23 mouse cellular contexts compared by ENCODE assay signal in genomic region chr7:79799506-79799905, GRCm38 (mm10). TPM values are rescaled to one million over a fixed set of nuclear protein-coding genes. Genes with fewer than 3 reads are reported as not detected.
DNase-seq lines count a peak whose midpoint lies in the region; ATAC-seq and TF ChIP-seq lines count a peak whose summit lies in the region.
"Had no signal": no experiment of that assay in that cellular context is flagged by ENCODE, and none has a peak within 500 bp of the region (broad histone marks: within the 10 kb centered on the region; RNA-seq: fewer than 3 reads in every experiment).

No protein-coding gene starts in this region.

- 75% methylated on average over 6 of the region's 6 CpGs for WGBS in midbrain, embryonic 10.5 days
- 69% methylated on average over 6 of the region's 6 CpGs for WGBS in midbrain, postnatal 0 days

- intact Hi-C loops in heart, postnatal 25 days (cut with DNase I) = loop anchor here (1.0 to 10.0 kb wide), 2 partner anchors 115 to 295 kb away; no protein-coding TSS in a partner anchor

- no peak overlapping the region for H3K4me3 ChIP-seq in midbrain, embryonic 10.5 days
- no peak overlapping the region for H3K4me3 ChIP-seq in midbrain, postnatal 0 days (ENCODE audit: low read depth, low read length)
- H3K4me3 ChIP-seq: embryonic facial prominence, embryonic 15.5 days; erythroblast, embryonic 14.5 days; forebrain, embryonic 10.5 days; heart, embryonic 10.5 days had no signal

- H3K36me3 ChIP-seq in midbrain, embryonic 10.5 days = no peaks in the 10 kb centered on the region
- no peaks in the 10 kb centered on the region for H3K36me3 ChIP-seq in midbrain, postnatal 0 days (ENCODE audit: insufficient read depth, low read length)
- H3K36me3 ChIP-seq: embryonic facial prominence, embryonic 15.5 days; forebrain, embryonic 10.5 days; heart, embryonic 10.5 days had no signal

- no peaks in the 10 kb centered on the region for H3K9me3 ChIP-seq in midbrain, embryonic 10.5 days (replicated peaks)
- no peaks in the 10 kb centered on the region for H3K9me3 ChIP-seq in midbrain, postnatal 0 days (ENCODE audit: low read length)
- H3K9me3 ChIP-seq: embryonic facial prominence, embryonic 15.5 days; forebrain, embryonic 10.5 days; heart, embryonic 10.5 days had no signal

- no peak overlapping the region for H3K9ac ChIP-seq in midbrain, postnatal 0 days (replicated peaks; ENCODE audit: low read length, poor library complexity, severe bottlenecking)
- H3K9ac ChIP-seq: embryonic facial prominence, embryonic 15.5 days; hindbrain, embryonic 14.5 days had no signal

- H3K4me1 ChIP-seq in midbrain, embryonic 10.5 days = peaks cover 12% of the 10 kb centered on the region
- H3K4me1 ChIP-seq in midbrain, postnatal 0 days (ENCODE audit: insufficient read depth, low read length) = no peaks in the 10 kb centered on the region

- DNase-seq in heart, adult 11 months = peak; percentile 81
- DNase-seq in heart, postnatal 25 days (ENCODE audit: low spot score) = no peak
- no peak for DNase-seq in midbrain, embryonic 10.5 days (ENCODE audit: low spot score)
- no peak for DNase-seq in midbrain, postnatal 0 days (ENCODE audit: low spot score)
- peak; percentile 41 for DNase-seq in adipocyte (ENCODE audit: low spot score)
- DNase-seq in layer of hippocampus, postnatal 25 days (ENCODE audit: extremely low spot score in 1 of 2, low spot score in 1 of 2) = no peak
- DNase-seq in layer of hippocampus, postnatal 36 days = no peak

- peak overlapping the region; percentile 23; the same call in 1 of the 2 replicates for H3K27ac ChIP-seq in midbrain, embryonic 10.5 days (replicated peaks)
- no peak overlapping the region for H3K27ac ChIP-seq in midbrain, postnatal 0 days (ENCODE audit: low read depth, low read length)
- H3K27ac ChIP-seq: embryonic facial prominence, embryonic 15.5 days; forebrain, embryonic 10.5 days; heart, embryonic 10.5 days; hindbrain, embryonic 14.5 days had no signal

- ATAC-seq in midbrain, postnatal 0 days (ENCODE audit: low FRiP score) = no peak
- ATAC-seq: activated CD4-positive, CD25-positive, alpha-beta regulatory T cell, adult 4 months had no signal

- H3K4me2 ChIP-seq in midbrain, postnatal 0 days (ENCODE audit: low read depth, low read length, poor library complexity, severe bottlenecking) = no peak overlapping the region
- H3K4me2 ChIP-seq: embryonic facial prominence, embryonic 15.5 days; hindbrain, embryonic 14.5 days had no signal

- peaks cover 45% of the 10 kb centered on the region for H3K27me3 ChIP-seq in midbrain, embryonic 10.5 days (ENCODE audit: low read depth, poor library complexity, severe bottlenecking)
- H3K27me3 ChIP-seq in midbrain, postnatal 0 days (ENCODE audit: insufficient read depth, low read length) = no peaks in the 10 kb centered on the region

- TF ChIP-seq CTCF in midbrain, postnatal 0 days (IDR thresholded peaks at IDR 0.05) = no peak

RNA-seq across cellular contexts. Expression of gene Mesp1, which starts 5.9 kb away (rescaled TPM):
- not detected for total RNA-seq in heart, postnatal 25 days (2021)
- polyA plus RNA-seq in midbrain, embryonic 10.5 days (2016; fragmentation: Nextera tagmentation; extraction: Ambion mirVana) = 0.12 TPM in 1 of 2 replicates, not detected in the other
- total RNA-seq in midbrain, postnatal 0 days (2014; rRNA removed) = 0.27 TPM in 1 of 2 replicates, not detected in the other
- 0.69 and 0.86 TPM in 2 replicates for polyA plus RNA-seq in midbrain, postnatal 0 days (2015; fragmentation: Nextera tagmentation; extraction: Ambion mirVana)
- under 1 TPM; 0.28 to 0.62 TPM for total RNA-seq in layer of hippocampus, postnatal 25 days (2021)
- total RNA-seq in layer of hippocampus, postnatal 36 days (2021) = under 1 TPM in 1 of 2 experiments, not detected in 1; 0.30 TPM
- total RNA-seq: adrenal gland, adult 2 months; adrenal gland, postnatal 25 days; gastrocnemius, adult 8-10 months; gastrocnemius, postnatal 36 days; heart, adult 18-20 months; heart, postnatal 10 days; hematopoietic stem cell, adult 5-6 weeks had no signal
- polyA plus RNA-seq: activated CD4-positive, CD25-positive, alpha-beta regulatory T cell, adult 4 months; adrenal gland, adult 2 months; forebrain, embryonic 10.5 days; forebrain, embryonic 14.5 days; heart, embryonic 14.5 days; hindbrain, embryonic 14.5 days had no signal

RNA-seq across cellular contexts. Expression of gene Mesp2, which starts 11.0 kb away (rescaled TPM):
- under 1 TPM in 1 of 2 experiments, not detected in 1; 0.17 TPM for total RNA-seq in heart, postnatal 25 days (2021)
- 0.53 and 0.61 TPM in 2 replicates for polyA plus RNA-seq in midbrain, embryonic 10.5 days (2016; fragmentation: Nextera tagmentation; extraction: Ambion mirVana)
- 0.52 and 0.88 TPM in 2 replicates for total RNA-seq in midbrain, postnatal 0 days (2014; rRNA removed)
- 1.4 and 1.5 TPM in 2 replicates for polyA plus RNA-seq in midbrain, postnatal 0 days (2015; fragmentation: Nextera tagmentation; extraction: Ambion mirVana)
- 1 to 10 TPM; 1.3 to 1.7 TPM for total RNA-seq in layer of hippocampus, postnatal 25 days (2021)
- total RNA-seq in layer of hippocampus, postnatal 36 days (2021) = 1 to 10 TPM; 1.1 to 1.6 TPM
- total RNA-seq: gastrocnemius, adult 8-10 months; gastrocnemius, postnatal 36 days; hematopoietic stem cell, adult 5-6 weeks had no signal
- polyA plus RNA-seq: activated CD4-positive, CD25-positive, alpha-beta regulatory T cell, adult 4 months; embryonic facial prominence, embryonic 11.5 days; erythroblast, embryonic 14.5 days had no signal

RNA-seq across cellular contexts. Expression of gene Wdr93, which starts 56.5 kb away (rescaled TPM):
- total RNA-seq in heart, postnatal 25 days (2021) = under 1 TPM in 1 of 2 experiments, not detected in 1; 0.21 TPM
- 0.12 and 0.22 TPM in 2 replicates for polyA plus RNA-seq in midbrain, embryonic 10.5 days (2016; fragmentation: Nextera tagmentation; extraction: Ambion mirVana)
- total RNA-seq in midbrain, postnatal 0 days (2014; rRNA removed) = 0.19 and 0.27 TPM in 2 replicates
- polyA plus RNA-seq in midbrain, postnatal 0 days (2015; fragmentation: Nextera tagmentation; extraction: Ambion mirVana) = 0.32 TPM in 1 of 2 replicates, not detected in the other
- total RNA-seq in layer of hippocampus, postnatal 25 days (2021) = under 1 TPM; 0.26 to 0.27 TPM
- total RNA-seq in layer of hippocampus, postnatal 36 days (2021) = under 1 TPM; 0.30 to 0.38 TPM
- total RNA-seq: gastrocnemius, postnatal 36 days; hematopoietic stem cell, adult 5-6 weeks had no signal
- polyA plus RNA-seq: erythroblast, embryonic 14.5 days had no signal

RNA-seq across cellular contexts. Expression of gene Pex11a, which starts 56.6 kb away (rescaled TPM):
- total RNA-seq in heart, postnatal 25 days (2021) = 10 to 100 TPM; 13.2 to 15.2 TPM
- polyA plus RNA-seq in midbrain, embryonic 10.5 days (2016; fragmentation: Nextera tagmentation; extraction: Ambion mirVana) = 9.0 and 9.3 TPM in 2 replicates
- 3.4 and 3.6 TPM in 2 replicates for total RNA-seq in midbrain, postnatal 0 days (2014; rRNA removed)
- polyA plus RNA-seq in midbrain, postnatal 0 days (2015; fragmentation: Nextera tagmentation; extraction: Ambion mirVana) = 11.9 and 12.3 TPM in 2 replicates
- 10 to 100 TPM; 11.5 to 13.5 TPM for total RNA-seq in layer of hippocampus, postnatal 25 days (2021)
- total RNA-seq in layer of hippocampus, postnatal 36 days (2021) = 10 to 100 TPM; 10.3 to 10.9 TPM
- polyA plus RNA-seq: erythroblast, embryonic 14.5 days had no signal

Comparison
In these comparisons a context has a peak if more than half of its experiments do, and no peak if none do; other contexts are left out.
1. DNase-seq: peak in heart, adult 11 months (single experiment) and adipocyte (single experiment); none in heart, postnatal 25 days (single experiment), midbrain, embryonic 10.5 days (single experiment), midbrain, postnatal 0 days (single experiment), layer of hippocampus, postnatal 25 days (0 of 2) and layer of hippocampus, postnatal 36 days (0 of 2).